Mouse (Mus musculus) heart, adult 11 months (tissue): ENCODE measurements around the gene Pde8a.

Source experiments
- DNase-seq: peaks from one replicate; pipeline ENCODE4 v3.0.0; 2022

Gene Pde8a

GRCm38 (mm10) chr7:81211760-81212159, 1.6 kb upstream of the Pde8a start:
- peak; percentile 94 for DNase-seq

- DNase-seq, result peak; percentile 99
Measured at GRCm38 (mm10) chr7:81212261-81212681, 1.1 kb upstream of the Pde8a start.

GRCm38 (mm10) chr7:81212697-81213346, 574 bp upstream of the Pde8a start:
- peak; percentile 100 for DNase-seq

GRCm38 (mm10) chr7:81214153-81214907, 934 bp downstream of the Pde8a start:
- peak; percentile 82 for DNase-seq

GRCm38 (mm10) chr7:81215950-81216349, 2.6 kb downstream of the Pde8a start:
- DNase-seq, result peak; percentile 83

- peak; percentile 65 for DNase-seq
Measured at GRCm38 (mm10) chr7:81219321-81219720, 5.9 kb downstream of the Pde8a start.

- peak; percentile 64 for DNase-seq
Measured at GRCm38 (mm10) chr7:81220381-81220780, 7.0 kb downstream of the Pde8a start.

GRCm38 (mm10) chr7:81224260-81224659, 10.9 kb downstream of the Pde8a start:
- peak; percentile 37 for DNase-seq

- DNase-seq, result peak; percentile 60
Measured at GRCm38 (mm10) chr7:81230091-81230792, 16.8 kb downstream of the Pde8a start.

GRCm38 (mm10) chr7:81232674-81233073, 19.3 kb downstream of the Pde8a start:
- peak; percentile 19 for DNase-seq

- DNase-seq, result peak; percentile 73
Measured at GRCm38 (mm10) chr7:81235117-81235516, 21.7 kb downstream of the Pde8a start.

- peak; percentile 83 for DNase-seq
Measured at GRCm38 (mm10) chr7:81235600-81236223, 22.3 kb downstream of the Pde8a start.

GRCm38 (mm10) chr7:81243361-81243760, 30.0 kb downstream of the Pde8a start:
- DNase-seq, result peak; percentile 68

GRCm38 (mm10) chr7:81249854-81250279, 36.5 kb downstream of the Pde8a start:
- DNase-seq, result no peak

- no peak for DNase-seq
Measured at GRCm38 (mm10) chr7:81250601-81251000, 37.2 kb downstream of the Pde8a start.

- no peak for DNase-seq
Measured at GRCm38 (mm10) chr7:81251521-81251920, 38.1 kb downstream of the Pde8a start.

GRCm38 (mm10) chr7:81253317-81253716, 39.9 kb downstream of the Pde8a start:
- no peak for DNase-seq

GRCm38 (mm10) chr7:81254579-81254978, 41.2 kb downstream of the Pde8a start:
- no peak for DNase-seq

- DNase-seq, result no peak
Measured at GRCm38 (mm10) chr7:81255456-81255855, 42.1 kb downstream of the Pde8a start.

- DNase-seq, result peak; percentile 64
Measured at GRCm38 (mm10) chr7:81256773-81257172, 43.4 kb downstream of the Pde8a start.

GRCm38 (mm10) chr7:81261548-81261947, 48.2 kb downstream of the Pde8a start:
- DNase-seq, result no peak

- peak; percentile 61 for DNase-seq
Measured at GRCm38 (mm10) chr7:81272908-81273307, 59.5 kb downstream of the Pde8a start.

- DNase-seq, result peak; percentile 55
Measured at GRCm38 (mm10) chr7:81278966-81279365, 65.6 kb downstream of the Pde8a start.
